Mouse (Mus musculus) bone marrow macrophage, adult 2 months (primary cell): ENCODE data around the gene Ap2a2.

Source experiments
- CTCF ChIP-seq: IDR thresholded peaks from 2 replicates; pipeline ENCODE4 v1.5.1; 2012; ENCODE audit warnings: low read depth, mild to moderate bottlenecking, low read length, moderate library complexity
- POLR2A ChIP-seq: IDR thresholded peaks from 2 replicates; pipeline ENCODE4 v1.6.1; 2012; ENCODE audit warnings: mild to moderate bottlenecking, low read depth, low read length, borderline replicate concordance

- TF ChIP-seq POLR2A (no peak), CTCF (no peak)
Observed at GRCm38 (mm10) chr7:141670999-141671398, 109.0 kb downstream of the Ap2a2 start.
